ENCODE assay signal across 8 mouse cellular contexts in genomic region chr13:59073635-59074256, GRCm38 (mm10).
A peak's percentile ranks its signal among the peaks of the same experiment; 100 is the strongest.
DNase-seq lines count a peak whose midpoint lies in the region; ATAC-seq and TF ChIP-seq lines count a peak whose summit lies in the region.

No protein-coding gene starts in this region.

- H3ac ChIP-seq in C2C12 (ENCODE audit: control insufficient read depth, insufficient read length, low read depth), result no peak overlapping the region

- H3K4me1 ChIP-seq in forebrain, embryonic 13.5 days, result peaks cover 14% of the 10 kb centered on the region
- 0 out of 2 replicates have a peak, but pooled peaks cover 2% of the 10 kb centered on the region for H3K4me1 ChIP-seq in heart, embryonic 15.5 days (replicated peaks)
- H3K4me1 ChIP-seq in liver, adult 2 months (ENCODE audit: control insufficient read depth, insufficient read depth, low read length), result peaks cover 2% of the 10 kb centered on the region; the same call in 1 of the 2 replicates

- 21% methylated on average over 26 of the region's 26 CpGs for WGBS in forebrain, embryonic 13.5 days
- 27% methylated on average over 26 of the region's 26 CpGs for WGBS in heart, embryonic 15.5 days
- 28% methylated on average over 26 of the region's 26 CpGs for WGBS in liver, adult 2 months

- H3K36me3 ChIP-seq in C2C12 (ENCODE audit: control insufficient read depth, insufficient read depth), result no peaks in the 10 kb centered on the region
- no peaks in the 10 kb centered on the region for H3K36me3 ChIP-seq in forebrain, embryonic 13.5 days (ENCODE audit: poor library complexity, severe bottlenecking)
- H3K36me3 ChIP-seq in heart, embryonic 15.5 days, result no peaks in the 10 kb centered on the region
- H3K36me3 ChIP-seq in liver, adult 2 months (ENCODE audit: control insufficient read depth, insufficient read depth, low read length), result no peaks in the 10 kb centered on the region

- peak overlapping the region; percentile 40 for H3K4me2 ChIP-seq in forebrain, embryonic 13.5 days
- H3K4me2 ChIP-seq in heart, embryonic 15.5 days, result peak overlapping the region; percentile 48

- H3K79me2 ChIP-seq in C2C12 (ENCODE audit: control insufficient read depth, insufficient read depth), result no peaks in the 10 kb centered on the region
- no peaks in the 10 kb centered on the region for H3K79me2 ChIP-seq in liver, adult 2 months (ENCODE audit: control insufficient read depth, insufficient read depth, low read length)

- no peak for TF ChIP-seq POLR2A in liver, adult 2 months (IDR thresholded peaks at IDR 0.05; ENCODE audit: extremely low read depth, insufficient read depth, low read length)

- H3K9me3 ChIP-seq in forebrain, embryonic 13.5 days (replicated peaks), result no peaks in the 10 kb centered on the region
- no peaks in the 10 kb centered on the region for H3K9me3 ChIP-seq in heart, embryonic 15.5 days (replicated peaks)

- peak; percentile 92 for ATAC-seq in forebrain, embryonic 13.5 days
- 0 out of 2 replicates have a peak, but pooled peaks have one; percentile 62 for ATAC-seq in heart, embryonic 15.5 days (replicated peaks; ENCODE audit: insufficient number of reproducible peaks, insufficient read depth, low FRiP score, low read depth)

- no peaks in the 10 kb centered on the region for H3K27me3 ChIP-seq in C2C12 (ENCODE audit: control insufficient read depth, insufficient read depth, insufficient read length)
- peaks cover 15% of the 10 kb centered on the region; the same call in 1 of the 2 replicates for H3K27me3 ChIP-seq in forebrain, embryonic 13.5 days
- peaks cover 27% of the 10 kb centered on the region for H3K27me3 ChIP-seq in heart, embryonic 15.5 days
- H3K27me3 ChIP-seq in liver, adult 2 months (ENCODE audit: control insufficient read depth, insufficient read depth, low read length), result no peaks in the 10 kb centered on the region

- H3K79me3 ChIP-seq in C2C12 (ENCODE audit: low read depth), result no peaks in the 10 kb centered on the region

- DNase-seq in c-Kit-positive CD71-negative TER-119-negative erythroid progenitor cells, embryonic 14.5 days (ENCODE audit: low read depth), result peak; percentile 9
- DNase-seq in kidney, postnatal 14 days, result peak; percentile 79
- DNase-seq in liver, adult 2 months (ENCODE audit: extremely low read depth, low read depth, low spot score), result peak; percentile 66
- peak; percentile 85 for DNase-seq in neural tube, embryonic 10.5 days (ENCODE audit: extremely low spot score, low spot score)
- peak; percentile 87 for DNase-seq in testis, postnatal 10 days (ENCODE audit: low spot score)

- no peak for TF ChIP-seq CTCF in C2C12 (IDR thresholded peaks at IDR 0.05; ENCODE audit: control insufficient read depth, insufficient read depth, insufficient read length)
- TF ChIP-seq CTCF in liver, adult 2 months (IDR thresholded peaks at IDR 0.05; ENCODE audit: low read depth, low read length), result peak; percentile 89

- peak overlapping the region; percentile 36; the same call in 1 of the 2 replicates for H3K9ac ChIP-seq in forebrain, embryonic 13.5 days
- H3K9ac ChIP-seq in heart, embryonic 15.5 days, result no peak overlapping the region
- H3K9ac ChIP-seq in liver, adult 2 months (ENCODE audit: low read depth, low read length), result no peak overlapping the region

- H3K27ac ChIP-seq in forebrain, embryonic 13.5 days, result no peak overlapping the region
- no peak overlapping the region for H3K27ac ChIP-seq in heart, embryonic 15.5 days
- no peak overlapping the region for H3K27ac ChIP-seq in liver, adult 2 months (replicated peaks; ENCODE audit: insufficient read depth, low read depth, low read length)

- H3K4me3 ChIP-seq in C2C12 (ENCODE audit: insufficient read depth, poor library complexity, severe bottlenecking), result no peak overlapping the region
- H3K4me3 ChIP-seq in forebrain, embryonic 13.5 days, result no peak overlapping the region
- H3K4me3 ChIP-seq in heart, embryonic 15.5 days, result peak overlapping the region; percentile 13; the same call in 1 of the 2 replicates
- no peak overlapping the region for H3K4me3 ChIP-seq in liver, adult 2 months (ENCODE audit: insufficient read depth, low read depth, low read length)

TF ChIP-seq in C2C12, 6 proteins besides CTCF, POLR2A, EP300 and RAD21:
- TF ChIP-seq MYOD1 (IDR thresholded peaks at IDR 0.05; ENCODE audit: control insufficient read depth, insufficient read length, low read depth) (no peak), MYOG (IDR thresholded peaks at IDR 0.05; ENCODE audit: control insufficient read depth, extremely low read depth, insufficient read length) (no peak), CEBPB (IDR thresholded peaks at IDR 0.05; ENCODE audit: low read depth) (peak; percentile 79)

Comparison
In these comparisons a context has a peak if more than half of its experiments do, and no peak if none do; other contexts are left out.
1. DNase-seq: peak in every context shown above with its lines; median percentile 87 in testis, postnatal 10 days; 85 in neural tube, embryonic 10.5 days; 79 in kidney, postnatal 14 days; 66 in liver, adult 2 months; 9 in c-Kit-positive CD71-negative TER-119-negative erythroid progenitor cells, embryonic 14.5 days.